Mouse (Mus musculus): ENCODE measurements around the gene Slc7a1.
A peak's percentile ranks its signal among the peaks of the same experiment; 100 is the strongest.

Slc7a1 gene

DNA sequence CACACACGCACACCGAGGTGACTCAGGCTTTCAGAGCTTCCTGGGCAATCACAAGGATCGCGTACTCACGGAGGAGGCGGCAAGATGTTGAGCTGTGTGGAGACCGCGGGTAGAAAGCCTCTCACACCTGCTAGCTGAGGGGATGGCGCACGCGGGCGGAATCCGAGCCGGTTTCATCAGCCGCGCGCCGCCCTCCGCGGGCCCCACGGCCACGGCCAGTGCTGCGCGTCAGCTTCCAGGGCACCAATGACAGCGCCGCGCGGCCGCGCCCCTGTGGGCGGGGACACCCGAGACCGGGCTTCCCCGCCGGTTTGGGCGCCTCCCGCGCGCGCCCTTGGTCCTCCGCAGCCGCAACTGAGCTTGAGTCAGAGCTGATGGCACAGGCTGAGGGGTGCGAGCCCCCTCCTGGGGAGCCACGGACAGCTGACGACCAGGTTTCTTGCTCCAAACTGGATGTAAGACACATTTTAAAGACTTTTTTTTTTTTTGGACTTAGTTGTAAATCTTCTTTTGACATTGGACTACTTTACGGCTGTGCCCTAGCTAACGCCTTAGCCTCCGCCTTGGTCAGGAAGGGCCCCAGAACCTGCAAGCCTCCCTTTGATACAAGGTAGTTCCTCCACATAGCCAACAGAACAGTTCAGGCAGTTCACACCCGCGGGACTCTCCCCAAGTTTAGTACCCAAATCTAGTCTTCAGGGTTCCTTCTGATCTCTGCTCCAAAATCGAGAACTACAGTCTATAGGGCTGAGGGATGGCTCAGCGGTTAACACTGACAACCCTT, at the start of gene Slc7a1:
Slc7a1 (minus strand) TSS at position 245 of the 784 bp plus-strand sequence.
- peak; percentile 90 to 93 for DNase-seq

DNA sequence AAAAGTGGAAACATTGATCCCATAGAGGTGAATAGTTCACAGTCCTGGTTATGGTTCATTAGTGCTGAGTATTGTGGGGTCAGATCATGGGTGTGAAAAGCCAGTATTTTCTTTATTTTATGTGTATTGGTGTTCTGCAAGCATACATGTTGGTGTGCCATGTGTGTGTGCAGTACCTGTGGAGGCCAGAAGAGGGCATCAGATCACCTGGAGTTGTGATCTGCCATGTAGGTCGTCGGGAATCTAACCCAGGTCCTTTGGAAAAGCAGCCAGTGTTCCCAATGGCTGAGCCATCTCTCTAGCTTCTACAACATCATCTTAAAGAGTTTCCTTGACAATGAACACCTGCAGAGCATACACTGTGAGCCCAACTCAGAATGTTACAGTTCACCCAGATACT, 45.3 kb upstream of the Slc7a1 start:
- DNase-seq, result no peak

GRCm38 (mm10) chr5:148443734-148444133, 44.0 kb upstream of the Slc7a1 start:
- DNase-seq, result peak; percentile 83 to 88

DNA sequence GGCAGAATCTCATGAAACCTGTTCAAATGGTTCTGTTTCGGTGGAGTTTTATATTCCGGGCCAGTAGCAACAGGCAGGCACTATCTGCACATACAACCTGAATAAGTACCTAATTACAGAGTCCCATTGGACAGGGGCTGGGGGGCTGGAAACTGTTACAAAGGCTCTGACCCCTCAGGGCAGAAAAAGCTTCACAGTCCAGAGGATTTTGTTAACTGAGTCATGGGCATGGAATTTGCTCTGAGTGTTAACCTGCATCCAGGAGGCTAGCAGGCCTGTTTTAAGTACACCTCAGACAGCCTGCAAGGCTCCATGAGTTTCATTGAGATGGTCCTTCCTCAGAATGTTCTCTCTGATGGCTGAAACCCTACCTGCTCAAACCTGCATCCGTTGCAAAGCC, 36.0 kb upstream of the Slc7a1 start:
- no peak for DNase-seq

- DNase-seq, result no peak
Measured at GRCm38 (mm10) chr5:148432121-148432520, 32.4 kb upstream of the Slc7a1 start.

DNA sequence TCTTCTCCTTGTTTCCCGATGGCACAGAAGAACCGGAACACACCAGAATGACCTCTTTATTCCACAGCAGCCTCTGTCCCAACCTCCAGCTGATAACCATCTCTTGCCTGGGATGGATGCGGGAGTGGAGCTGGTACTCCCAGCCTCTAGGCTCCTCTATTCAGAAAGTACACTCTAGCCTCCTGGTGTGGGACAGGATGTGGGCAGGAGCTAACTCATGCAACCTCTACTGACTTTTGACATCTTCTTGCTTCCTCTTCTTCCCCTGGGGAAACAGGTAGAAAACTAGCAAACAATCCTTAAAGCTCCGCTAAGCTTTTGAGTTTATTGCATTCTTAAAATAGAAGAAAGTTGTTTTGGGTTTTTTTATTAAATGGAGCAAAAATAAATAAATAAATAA, 29.1 kb upstream of the Slc7a1 start:
- DNase-seq, result no peak

DNA sequence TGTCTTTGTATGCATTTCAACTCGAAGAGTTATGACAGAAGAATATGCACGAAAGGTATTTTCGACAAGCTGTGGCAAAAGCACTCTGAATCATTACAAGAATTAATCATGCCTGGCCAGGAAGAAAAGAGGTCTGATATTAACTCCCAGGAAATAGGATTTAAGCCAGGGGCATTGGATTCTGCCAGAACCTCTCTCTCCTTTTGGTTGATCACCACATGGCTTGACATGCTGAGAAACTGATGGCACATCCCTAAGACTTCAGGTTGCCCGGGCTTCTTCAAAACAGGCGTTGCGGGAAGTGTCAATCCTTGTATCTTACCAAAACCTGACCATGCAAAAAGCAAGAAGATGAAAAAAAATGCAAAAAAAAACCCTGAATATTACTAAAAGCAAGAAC, 25.4 kb upstream of the Slc7a1 start:
- peak; percentile 66 to 68 for DNase-seq

GRCm38 (mm10) chr5:148421326-148421725, 21.6 kb upstream of the Slc7a1 start:
- DNase-seq, result no peak

DNA sequence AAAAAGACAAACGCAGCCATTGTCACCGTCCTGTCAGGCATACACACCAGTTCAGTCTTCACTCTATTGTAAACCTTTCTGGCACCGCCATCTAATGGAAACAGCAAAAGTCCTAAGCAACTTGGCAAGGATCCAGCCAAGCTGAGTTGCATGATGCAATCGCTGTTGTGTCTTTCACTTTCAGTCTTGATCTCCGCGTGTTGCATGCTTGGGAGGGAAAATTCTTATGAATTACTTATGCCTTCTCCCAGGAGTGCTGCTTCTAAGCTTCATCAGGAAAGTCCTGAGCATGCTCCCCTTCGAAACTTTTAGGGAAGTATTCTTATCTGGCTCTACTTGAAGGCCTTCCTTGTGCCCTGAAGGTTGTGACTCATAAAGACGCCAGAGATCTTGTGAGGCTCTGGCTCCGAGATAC, 19.4 kb upstream of the Slc7a1 start:
- peak; percentile 41 to 45 for DNase-seq

DNA sequence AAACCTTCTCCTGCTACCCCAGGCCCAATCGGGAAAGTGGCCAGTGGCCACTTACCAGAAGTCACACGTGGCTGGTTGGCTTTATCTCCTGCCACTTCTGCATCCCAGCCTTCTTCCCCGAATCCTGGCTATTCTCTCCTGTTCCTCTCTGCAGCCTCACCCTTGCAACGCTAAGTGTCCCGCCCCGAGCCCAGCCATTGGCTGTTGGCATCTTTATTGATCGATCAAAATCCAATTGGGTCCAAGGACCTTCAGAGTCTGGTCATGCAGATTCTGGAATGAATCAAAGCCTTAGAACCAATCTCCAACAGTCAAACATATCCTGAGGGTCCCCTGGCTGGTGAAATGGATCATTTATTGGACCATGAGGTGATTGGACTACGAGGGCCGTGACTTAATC, 18.7 kb upstream of the Slc7a1 start:
- no peak for DNase-seq

DNA sequence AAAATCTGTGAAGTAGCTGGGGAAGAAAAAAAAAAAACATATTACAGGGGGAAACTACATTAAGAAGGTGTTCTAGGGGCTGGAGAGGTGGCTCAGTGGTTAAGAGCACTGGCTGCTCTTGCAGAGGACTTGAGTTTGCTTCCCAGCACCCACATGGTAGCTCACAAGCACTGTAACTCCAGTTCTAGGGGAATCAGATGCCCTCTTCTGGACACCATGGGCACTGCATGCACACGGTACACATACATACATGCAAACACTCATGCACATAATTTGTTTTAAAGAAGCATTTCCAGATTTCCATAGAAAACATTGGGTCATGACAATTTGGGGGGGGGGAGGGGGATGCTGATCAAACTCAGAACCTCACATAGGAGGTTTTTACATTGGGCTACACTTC, 18.1 kb upstream of the Slc7a1 start:
- DNase-seq, result no peak

GRCm38 (mm10) chr5:148416461-148416860, 16.8 kb upstream of the Slc7a1 start:
- no peak for DNase-seq

- DNase-seq, result peak; percentile 32 to 53
Measured at GRCm38 (mm10) chr5:148414233-148414632, 14.5 kb upstream of the Slc7a1 start.

- DNase-seq, result no peak
Measured at GRCm38 (mm10) chr5:148412504-148412903, 12.8 kb upstream of the Slc7a1 start.

GRCm38 (mm10) chr5:148409465-148409864, 9.8 kb upstream of the Slc7a1 start:
- no peak for DNase-seq

- no peak for DNase-seq
Measured at GRCm38 (mm10) chr5:148406913-148407312, 7.2 kb upstream of the Slc7a1 start.

- DNase-seq, result no peak
Measured at GRCm38 (mm10) chr5:148404548-148404947, 4.8 kb upstream of the Slc7a1 start.

DNA sequence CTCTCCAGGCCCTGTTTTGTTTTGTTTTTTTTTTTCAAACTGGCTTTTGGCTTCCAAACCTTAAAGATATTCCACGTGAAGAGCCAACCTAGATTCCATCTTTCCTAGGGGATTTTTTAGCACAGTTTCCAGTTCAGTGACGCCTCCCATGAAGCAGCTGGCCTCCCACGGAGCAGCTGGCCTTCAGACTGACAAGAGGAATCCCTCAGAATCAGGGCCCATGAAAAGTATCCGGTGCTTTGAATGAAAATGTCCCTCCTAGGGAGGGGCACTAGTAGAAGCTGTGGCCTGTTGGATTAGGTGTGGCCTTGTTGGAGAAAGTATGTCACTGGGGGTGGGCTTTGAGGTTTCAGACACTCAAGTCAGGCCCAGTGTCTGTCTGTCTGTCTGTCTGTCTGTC, 2.9 kb upstream of the Slc7a1 start:
- no peak for DNase-seq

- DNase-seq, result peak; percentile 60 to 66
Measured at GRCm38 (mm10) chr5:148398766-148399659, 691 bp downstream of the Slc7a1 start.

DNA sequence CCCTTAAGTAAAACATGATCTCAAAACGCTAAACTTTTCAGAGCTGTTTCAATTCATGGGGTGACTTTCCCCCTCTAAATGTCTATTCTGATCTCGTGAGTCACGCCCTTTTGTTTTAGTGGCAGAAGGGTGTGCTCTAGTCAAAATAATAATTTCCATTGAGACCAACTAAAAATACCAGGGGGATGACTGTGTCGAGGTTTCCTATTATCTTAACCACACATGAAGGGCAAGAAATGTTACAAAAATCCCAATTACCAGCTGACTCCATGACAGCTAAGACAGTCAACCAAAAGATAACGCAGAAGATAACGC, 1.3 kb downstream of the Slc7a1 start:
- no peak for DNase-seq

DNA sequence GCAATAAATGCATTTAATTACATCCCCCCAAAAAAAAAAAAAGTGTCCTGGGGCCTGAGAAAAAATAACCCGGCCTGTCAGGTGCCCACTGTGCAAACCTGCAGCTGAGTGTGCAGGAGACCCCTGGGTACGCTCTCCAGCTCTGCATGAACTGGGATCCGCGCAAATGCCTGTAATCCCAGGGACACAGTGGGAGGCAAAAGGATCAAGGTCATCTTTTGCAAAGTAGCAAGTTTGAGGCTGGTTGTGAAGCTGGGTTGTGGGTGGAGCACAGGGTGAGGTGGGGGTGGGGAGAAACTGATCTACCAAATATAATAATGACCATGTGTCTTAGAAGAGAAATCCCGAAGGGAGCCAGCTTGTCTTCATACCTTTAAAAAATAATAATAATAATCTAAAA, 1.8 kb downstream of the Slc7a1 start:
- no peak for DNase-seq

- DNase-seq, result no peak
Measured at GRCm38 (mm10) chr5:148397418-148397817, 2.3 kb downstream of the Slc7a1 start.

DNA sequence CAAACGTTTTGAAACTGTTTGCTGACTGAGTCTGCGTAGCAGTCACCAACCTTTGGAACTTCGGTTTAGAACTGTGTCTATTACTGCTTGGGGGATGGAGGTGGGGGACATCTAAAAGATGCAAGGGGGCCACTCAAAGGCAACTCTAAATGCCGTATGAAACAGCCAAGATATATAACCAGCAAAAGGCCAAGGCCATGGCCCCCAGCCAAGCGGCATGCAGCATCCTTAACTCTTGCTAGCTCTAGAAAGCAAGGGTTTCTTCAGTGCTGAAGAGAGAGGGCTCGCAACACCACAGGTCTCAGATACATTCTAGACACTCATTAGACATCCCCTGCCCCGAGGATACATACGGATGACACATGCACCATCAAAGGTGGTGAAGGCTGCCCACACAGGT, 6.4 kb downstream of the Slc7a1 start:
- peak; percentile 48 to 50 for DNase-seq

DNA sequence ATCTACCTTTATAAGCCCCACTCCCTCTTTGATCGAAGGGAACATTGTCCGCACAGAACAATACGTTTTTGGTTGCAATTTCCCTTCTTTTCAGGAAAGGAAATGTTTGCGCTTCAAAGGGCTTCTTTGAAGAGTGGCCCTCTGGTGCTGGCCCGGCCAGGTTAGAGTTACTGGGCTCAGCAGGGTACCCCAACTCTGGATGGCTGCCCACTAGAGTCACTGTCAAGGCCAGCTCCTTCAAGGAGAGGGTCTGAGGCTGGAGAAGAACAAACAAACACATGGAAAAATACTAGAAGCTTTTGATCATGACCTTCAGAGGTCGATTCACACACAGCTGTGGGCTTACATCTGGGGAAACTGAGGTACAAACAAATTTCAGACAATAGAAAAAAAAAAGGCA, 6.9 kb downstream of the Slc7a1 start:
- peak; percentile 71 to 72 for DNase-seq

Data from cerebellum, postnatal 10 days (tissue).